Mouse (Mus musculus): Measurements from ENCODE around the gene Urb1. TPM values are rescaled to one million over a fixed set of nuclear protein-coding genes. Genes with fewer than 3 reads are reported as not detected.

Urb1 gene
- total RNA-seq, 2 experiments from 2014 or later, result 1.2 to 1.7 TPM

DNA sequence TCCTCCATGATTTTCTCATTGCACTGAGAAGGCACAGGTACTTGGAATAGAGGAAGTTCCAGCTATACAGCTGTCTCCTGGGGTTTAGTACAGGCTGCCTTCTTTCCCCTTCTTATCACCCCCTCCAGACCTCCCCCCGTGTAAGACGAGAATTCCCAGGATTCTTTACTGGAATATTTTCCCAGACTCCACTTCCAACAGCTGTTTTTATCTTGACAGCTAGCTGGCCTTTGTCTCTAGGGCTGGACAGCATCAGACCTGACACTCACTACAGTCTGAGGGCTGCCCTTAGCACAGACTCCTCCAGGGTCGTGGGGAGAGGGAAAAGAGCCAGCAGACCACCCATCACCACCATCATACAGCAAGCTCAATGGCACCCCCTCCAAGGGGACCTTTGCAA lies 103.9 kb downstream of the Urb1 start:
- ATAC-seq (replicated peaks; ENCODE audit: low FRiP score, poor library complexity, severe bottlenecking), result no peak

DNA sequence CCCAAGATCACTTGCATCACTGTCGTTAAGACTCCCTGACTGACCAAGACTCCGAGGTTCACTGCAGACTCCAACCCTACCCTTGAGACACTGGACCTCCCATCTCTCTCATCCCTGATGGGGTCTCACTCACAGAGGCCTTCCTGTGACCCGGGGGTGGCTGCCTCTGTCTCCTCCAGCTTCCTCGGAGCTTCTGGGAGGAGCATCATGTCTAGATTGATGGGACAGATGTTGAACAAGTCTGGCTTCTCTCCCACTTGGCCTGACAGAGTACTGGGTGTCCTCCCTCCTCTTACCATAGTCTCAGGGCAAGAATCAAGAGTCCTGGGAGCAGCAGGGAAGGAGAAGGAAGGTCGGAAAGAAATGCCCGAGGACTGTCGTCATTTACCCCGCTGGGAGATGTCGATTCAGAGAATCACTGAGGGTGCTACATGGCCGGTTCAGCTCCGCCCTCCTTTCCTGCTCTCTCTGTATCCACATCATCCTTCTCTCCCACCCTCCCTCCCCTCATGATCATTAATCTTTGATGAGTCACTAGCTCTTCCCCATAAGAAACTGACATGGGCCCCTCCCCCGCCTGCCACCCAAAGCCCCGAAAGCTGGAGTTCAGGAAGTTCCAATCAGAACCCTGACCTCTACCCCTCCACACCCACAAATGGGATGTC lies 105.9 kb downstream of the Urb1 start:
- ATAC-seq (replicated peaks; ENCODE audit: low FRiP score, poor library complexity, severe bottlenecking), result no peak

DNA sequence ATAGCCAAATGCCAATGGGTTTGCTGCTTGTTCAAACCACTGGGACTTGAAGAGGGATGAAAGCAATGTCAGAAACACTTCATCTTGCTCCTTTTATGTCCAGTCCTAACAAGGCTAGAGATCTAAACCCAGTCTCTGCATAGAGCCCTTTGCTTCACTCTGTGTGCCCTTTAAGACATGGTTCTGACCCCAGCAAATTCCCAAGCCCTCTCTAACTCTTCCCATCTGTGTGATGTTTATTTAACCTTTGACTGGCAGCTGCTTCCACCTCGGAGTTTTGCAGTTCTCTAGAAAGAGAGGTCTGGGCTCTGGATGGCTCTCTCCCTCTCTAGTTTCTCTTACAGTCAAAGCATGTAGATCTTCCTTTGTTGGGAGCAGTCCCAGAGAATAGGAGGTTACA lies 106.6 kb downstream of the Urb1 start:
- no peak for ATAC-seq (replicated peaks; ENCODE audit: low FRiP score, poor library complexity, severe bottlenecking)

DNA sequence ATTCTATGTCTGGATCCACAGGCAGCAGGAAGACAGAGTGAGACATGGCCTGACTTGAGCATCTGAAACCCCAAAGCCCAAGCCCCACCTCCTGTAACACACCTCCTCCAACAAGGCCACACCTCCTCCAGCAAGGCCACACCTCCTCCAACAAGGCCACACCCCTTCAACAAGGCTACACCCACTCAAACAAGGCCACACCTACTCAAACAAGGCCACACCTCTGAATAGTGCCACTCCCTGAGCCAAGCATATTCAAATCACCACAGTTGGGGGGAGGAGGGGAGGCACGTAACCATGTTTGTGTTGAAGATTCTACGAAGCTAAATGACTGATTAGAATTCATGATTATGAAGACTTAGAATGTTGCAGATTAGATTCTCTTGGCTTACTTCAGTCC lies 108.7 kb downstream of the Urb1 start:
- ATAC-seq (replicated peaks; ENCODE audit: low FRiP score, poor library complexity, severe bottlenecking), result no peak

Other genes with a start within 250 kb of the Urb1 start
- gene Mis18a, start 83.0 kb downstream of the Urb1 start, total RNA-seq (2015; ENCODE audit: low replicate concordance), result 40.4 and 43.6 TPM in 2 replicates
- gene Mis18a, start 83.0 kb downstream of the Urb1 start, total RNA-seq (2017; ENCODE audit: low replicate concordance), result 8.9 and 25.4 TPM in 2 replicates
- 6.3 and 13.0 TPM in 2 replicates for gene Mrap, start 72.2 kb downstream of the Urb1 start, total RNA-seq (2015; ENCODE audit: low replicate concordance)
- gene Mrap, start 72.2 kb downstream of the Urb1 start, total RNA-seq (2017; ENCODE audit: low replicate concordance), result 1.4 and 4.5 TPM in 2 replicates
- 0.84 TPM in 1 of 2 replicates, not detected in the other for gene Eva1c, start 16.3 kb upstream of the Urb1 start, total RNA-seq (2015; ENCODE audit: low replicate concordance)
- 0.13 TPM in 1 of 2 replicates, not detected in the other for gene Eva1c, start 16.3 kb upstream of the Urb1 start, total RNA-seq (2017; ENCODE audit: low replicate concordance)
- gene Cfap298, start 124.7 kb upstream of the Urb1 start, total RNA-seq (2015; ENCODE audit: low replicate concordance), result 5.8 and 7.5 TPM in 2 replicates
- 3.6 and 8.5 TPM in 2 replicates for gene Cfap298, start 124.7 kb upstream of the Urb1 start, total RNA-seq (2017; ENCODE audit: low replicate concordance)
- 140 and 150 TPM in 2 replicates for gene Synj1, start 200.9 kb upstream of the Urb1 start, total RNA-seq (2015; ENCODE audit: low replicate concordance)
- 84.7 and 104 TPM in 2 replicates for gene Synj1, start 200.9 kb upstream of the Urb1 start, total RNA-seq (2017; ENCODE audit: low replicate concordance)
- 147 and 193 TPM in 2 replicates for gene Paxbp1, start 234.1 kb upstream of the Urb1 start, total RNA-seq (2015; ENCODE audit: low replicate concordance)
- gene Paxbp1, start 234.1 kb upstream of the Urb1 start, total RNA-seq (2017; ENCODE audit: low replicate concordance), result 152 and 209 TPM in 2 replicates